Mouse (Mus musculus): ENCODE data around the gene Rab14. TPM values are rescaled to one million over a fixed set of nuclear protein-coding genes. Genes with fewer than 3 reads are reported as not detected.
A peak's percentile ranks its signal among the peaks of the same experiment; 100 is the strongest.

Rab14 gene
- polyA plus RNA-seq, 1 experiment from 2014 or later = 482 TPM

GRCm38 (mm10) chr2:35216701-35217100, 15.8 kb upstream of the Rab14 start:
- H3K4me3 ChIP-seq = no peak overlapping the region
- no peak overlapping the region for H3K9ac ChIP-seq
- peaks cover 14% of the 10 kb centered on the region for H3K4me1 ChIP-seq (replicated peaks)
- 83% methylated on average over 2 of the region's 2 CpGs for WGBS
- no peaks in the 10 kb centered on the region for H3K9me3 ChIP-seq
- no peak for ATAC-seq (ENCODE audit: low FRiP score)
- no peak overlapping the region for H3K4me2 ChIP-seq
- 0 out of 2 replicates have a peak, but pooled peaks cover 3% of the 10 kb centered on the region for H3K27me3 ChIP-seq
- no peak overlapping the region for H3K27ac ChIP-seq
- no peaks in the 10 kb centered on the region for H3K36me3 ChIP-seq

- Histone ChIP-seq H3K27me3 (0 out of 2 replicates have a peak, but pooled peaks cover 3% of the 10 kb centered on the region), H3K36me3 (no peaks in the 10 kb centered on the region), H3K9ac (no peak overlapping the region), H3K27ac (no peak overlapping the region), H3K9me3 (no peaks in the 10 kb centered on the region), H3K4me3 (no peak overlapping the region), H3K4me1 (replicated peaks) (peaks cover 14% of the 10 kb centered on the region), H3K4me2 (peak overlapping the region; percentile 36)
- ATAC-seq (ENCODE audit: low FRiP score) = peak; percentile 39; the same call in 1 of the 2 replicates
- WGBS = 20% methylated on average over 14 of the region's 14 CpGs
These were observed 14.4 kb upstream of the Rab14 start for GRCm38 (mm10) chr2:35215363-35215762.

- peak; percentile 82; the same call in 1 of the 2 replicates for ATAC-seq (ENCODE audit: low FRiP score)
- Histone ChIP-seq H3K27ac (no peak overlapping the region), H3K4me1 (replicated peaks) (peaks cover 14% of the 10 kb centered on the region), H3K36me3 (no peaks in the 10 kb centered on the region), H3K4me2 (peak overlapping the region; percentile 36), H3K9ac (no peak overlapping the region), H3K27me3 (0 out of 2 replicates have a peak, but pooled peaks cover 3% of the 10 kb centered on the region), H3K9me3 (no peaks in the 10 kb centered on the region), H3K4me3 (peak overlapping the region; percentile 9; the same call in 1 of the 2 replicates)
- WGBS = 1% methylated on average over 12 of the region's 12 CpGs
These were observed 14.0 kb upstream of the Rab14 start for GRCm38 (mm10) chr2:35214881-35215358.

GRCm38 (mm10) chr2:35213345-35213910, 12.5 kb upstream of the Rab14 start:
- Histone ChIP-seq H3K4me2 (no peak overlapping the region), H3K9me3 (no peaks in the 10 kb centered on the region), H3K27me3 (0 out of 2 replicates have a peak, but pooled peaks cover 3% of the 10 kb centered on the region), H3K9ac (no peak overlapping the region), H3K4me3 (no peak overlapping the region), H3K36me3 (no peaks in the 10 kb centered on the region), H3K4me1 (replicated peaks) (peaks cover 14% of the 10 kb centered on the region), H3K27ac (no peak overlapping the region)
- WGBS = 85% methylated on average over 12 of the region's 12 CpGs
- ATAC-seq (ENCODE audit: low FRiP score) = no peak

GRCm38 (mm10) chr2:35211681-35212080, 10.8 kb upstream of the Rab14 start:
- ATAC-seq (ENCODE audit: low FRiP score) = no peak
- Histone ChIP-seq H3K9ac (no peak overlapping the region), H3K4me3 (no peak overlapping the region), H3K9me3 (no peaks in the 10 kb centered on the region), H3K4me1 (replicated peaks) (peaks cover 14% of the 10 kb centered on the region), H3K27me3 (0 out of 2 replicates have a peak, but pooled peaks cover 3% of the 10 kb centered on the region), H3K4me2 (no peak overlapping the region), H3K36me3 (no peaks in the 10 kb centered on the region), H3K27ac (no peak overlapping the region)
- WGBS = 71% methylated on average over 3 of the region's 3 CpGs

GRCm38 (mm10) chr2:35208931-35209665, 8.2 kb upstream of the Rab14 start:
- Histone ChIP-seq H3K27ac (no peak overlapping the region), H3K4me1 (replicated peaks) (no peaks in the 10 kb centered on the region), H3K9me3 (no peaks in the 10 kb centered on the region), H3K27me3 (no peaks in the 10 kb centered on the region), H3K9ac (no peak overlapping the region), H3K4me3 (no peak overlapping the region), H3K36me3 (no peaks in the 10 kb centered on the region), H3K4me2 (no peak overlapping the region)
- WGBS = 76% methylated on average over 8 of the region's 8 CpGs
- ATAC-seq (ENCODE audit: low FRiP score) = no peak

GRCm38 (mm10) chr2:35208054-35208453, 7.1 kb upstream of the Rab14 start:
- H3K4me1 ChIP-seq (replicated peaks) = no peaks in the 10 kb centered on the region
- WGBS = 81% methylated on average over 3 of the region's 3 CpGs
- H3K4me2 ChIP-seq = no peak overlapping the region
- H3K9me3 ChIP-seq = no peaks in the 10 kb centered on the region
- no peak overlapping the region for H3K4me3 ChIP-seq
- no peak for ATAC-seq (ENCODE audit: low FRiP score)
- H3K27me3 ChIP-seq = no peaks in the 10 kb centered on the region
- H3K27ac ChIP-seq = no peak overlapping the region
- H3K36me3 ChIP-seq = no peaks in the 10 kb centered on the region
- no peak overlapping the region for H3K9ac ChIP-seq

- ATAC-seq (ENCODE audit: low FRiP score) = no peak
- no peaks in the 10 kb centered on the region for H3K9me3 ChIP-seq
- no peak overlapping the region for H3K4me2 ChIP-seq
- 84% methylated on average over 3 of the region's 3 CpGs for WGBS
- no peak overlapping the region for H3K4me3 ChIP-seq
- H3K4me1 ChIP-seq (replicated peaks) = no peaks in the 10 kb centered on the region
- H3K36me3 ChIP-seq = no peaks in the 10 kb centered on the region
- no peak overlapping the region for H3K9ac ChIP-seq
- no peaks in the 10 kb centered on the region for H3K27me3 ChIP-seq
- H3K27ac ChIP-seq = no peak overlapping the region
These were observed 5.8 kb upstream of the Rab14 start for GRCm38 (mm10) chr2:35206761-35207160.

- H3K9me3 ChIP-seq = no peaks in the 10 kb centered on the region
- ATAC-seq (ENCODE audit: low FRiP score) = no peak
These were observed 2.8 kb upstream of the Rab14 start for GRCm38 (mm10) chr2:35203729-35204128.

GRCm38 (mm10) chr2:35199971-35200897, 686 bp downstream of the Rab14 start:
- Histone ChIP-seq H3K9me3 (no peaks in the 10 kb centered on the region), H3K4me2 (peak overlapping the region; percentile 96), H3K36me3 (no peaks in the 10 kb centered on the region), H3K9ac (peak overlapping the region; percentile 97), H3K27me3 (no peaks in the 10 kb centered on the region), H3K27ac (peak overlapping the region; percentile 98), H3K4me3 (peak overlapping the region; percentile 99), H3K4me1 (replicated peaks) (peaks cover 26% of the 10 kb centered on the region)
- under 1% methylated on average over 90 of the region's 90 CpGs for WGBS
- ATAC-seq (ENCODE audit: low FRiP score) = peak; percentile 86

More at GRCm38 (mm10) chr2:35203729-35204128, 2.8 kb upstream of the Rab14 start:
- no peak overlapping the region for H3K4me2 ChIP-seq
- no peak overlapping the region for H3K27ac ChIP-seq
- no peak overlapping the region for H3K9ac ChIP-seq
- H3K4me1 ChIP-seq (replicated peaks) = peaks cover 9% of the 10 kb centered on the region
- no peaks in the 10 kb centered on the region for H3K36me3 ChIP-seq
- H3K4me3 ChIP-seq = no peak overlapping the region
- no peaks in the 10 kb centered on the region for H3K27me3 ChIP-seq

GRCm38 (mm10) chr2:35199541-35199940, 1.4 kb downstream of the Rab14 start:
- Histone ChIP-seq H3K4me2 (peak overlapping the region; percentile 96), H3K27ac (no peak overlapping the region), H3K36me3 (no peaks in the 10 kb centered on the region), H3K4me3 (peak overlapping the region; percentile 99), H3K9me3 (no peaks in the 10 kb centered on the region), H3K4me1 (replicated peaks) (peaks cover 26% of the 10 kb centered on the region), H3K27me3 (no peaks in the 10 kb centered on the region), H3K9ac (peak overlapping the region; percentile 97)
- 18% methylated on average over 5 of the region's 5 CpGs for WGBS
- ATAC-seq (ENCODE audit: low FRiP score) = no peak

Data from hindbrain, embryonic 13.5 days (tissue).